Mouse (Mus musculus) neutrophil, adult 59 days (primary cell): ENCODE measurements around the gene Vmn2r16. TPM values are rescaled to one million over a fixed set of nuclear protein-coding genes. Genes with fewer than 3 reads are reported as not detected.

Source experiments
- total RNA-seq, 2 experiments: library from RNA; stranded (reverse); gene quantifications; 1 replicate in 1 of 2; 2 replicates in 1 of 2; pipeline ENCODE4 v1.2.4; 2023

Gene Vmn2r16
- not detected for total RNA-seq

DNA sequence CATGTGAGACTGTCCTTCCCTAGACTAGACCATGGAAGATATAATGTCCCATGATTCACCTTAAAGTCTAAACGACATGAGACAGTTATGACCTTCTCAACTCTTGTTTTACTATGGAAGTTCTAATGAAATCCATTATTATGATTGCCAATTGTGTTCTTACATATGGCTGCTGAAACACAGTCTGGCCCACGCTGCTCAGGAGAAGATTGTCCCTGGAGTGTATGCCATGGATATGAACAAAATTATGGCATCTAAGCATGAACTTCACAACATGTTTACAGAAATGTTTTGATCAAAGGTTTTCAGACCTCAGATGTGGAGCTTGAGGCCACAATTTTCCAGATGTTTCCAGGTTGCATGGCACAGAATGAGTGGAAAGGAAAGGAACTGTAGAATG, at the start of gene Vmn2r16:
Gene Vmn2r16, plus strand, starts transcription at position 301 of the 400 bp plus-strand sequence.

DNA sequence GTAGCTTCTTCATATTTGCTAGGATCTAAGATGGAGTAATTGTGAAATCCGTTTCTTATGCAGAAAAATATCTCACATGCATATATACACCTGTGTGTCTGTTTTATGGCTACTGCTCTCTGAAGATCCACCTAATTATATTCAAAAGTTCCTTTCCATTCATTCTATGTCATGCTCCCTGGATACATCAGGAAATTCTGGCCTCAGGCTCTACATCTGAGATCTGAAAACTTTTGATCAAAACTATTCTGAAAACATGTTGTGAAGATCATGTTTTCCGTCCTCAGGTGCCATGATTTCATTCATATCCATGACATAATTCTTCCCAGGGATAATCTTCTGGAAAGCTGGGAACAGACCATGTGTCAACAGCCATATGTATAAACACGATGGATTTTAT, 32.4 kb upstream of the Vmn2r16 start, which contains the start of gene Vmn2r15:
Gene Vmn2r15, minus strand, starts transcription at position 101 of the 400 bp plus-strand sequence.

GRCm38 (mm10) chr5:109419388-109419787, 89.4 kb downstream of the Vmn2r16 start, which contains the start of gene Vmn2r17:
Gene Vmn2r17 (plus strand): TSS chr5:109419688.

Other genes with a start within 250 kb of the Vmn2r16 start
- not detected for gene Vmn2r12, start 232.2 kb upstream of the Vmn2r16 start, total RNA-seq
- not detected for gene Vmn2r13, start 138.0 kb upstream of the Vmn2r16 start, total RNA-seq
- not detected for gene Vmn2r14, start 105.5 kb upstream of the Vmn2r16 start, total RNA-seq
- gene Vmn2r15, start 32.5 kb upstream of the Vmn2r16 start, total RNA-seq, result not detected
- not detected for gene Vmn2r17, start 89.5 kb downstream of the Vmn2r16 start, total RNA-seq
- 100 to 1,000 TPM in 1 of 2 experiments, 10 to 100 TPM in 1; 98.8 to 107 TPM for gene Crlf2, start 228.8 kb downstream of the Vmn2r16 start, total RNA-seq